In the genomic region with DNA sequence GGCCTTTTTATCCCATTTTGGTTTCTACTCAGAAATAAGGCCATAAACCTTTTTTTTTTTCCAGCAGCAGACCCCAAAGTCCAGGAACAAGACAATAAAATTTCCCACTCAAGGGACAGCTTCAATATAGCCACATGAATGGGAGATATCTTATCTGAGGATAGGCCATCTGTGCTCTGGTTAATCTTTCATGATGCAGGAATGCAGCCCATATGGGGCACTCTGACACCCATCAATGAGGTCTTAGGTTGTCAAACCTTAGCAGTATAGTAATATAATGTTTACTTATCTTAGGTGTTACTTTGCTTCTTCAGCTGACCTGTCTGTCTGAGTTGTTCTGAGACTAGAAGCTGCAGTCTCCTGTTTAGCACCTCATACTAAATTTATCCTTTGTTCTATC, we compare ENCODE assay signal across 29 mouse cellular contexts.
"Had no signal": no experiment of that assay in that cellular context is flagged by ENCODE, and none has a peak within 500 bp of the region (broad histone marks: within the 10 kb centered on the region; RNA-seq: fewer than 3 reads in every experiment).

No protein-coding gene starts in this region.

- H3K36me3 ChIP-seq: embryonic facial prominence, embryonic 10.5 days; embryonic facial prominence, embryonic 12.5 days; embryonic facial prominence, embryonic 13.5 days; embryonic facial prominence, embryonic 15.5 days; forebrain, embryonic 10.5 days; forebrain, embryonic 12.5 days; forebrain, embryonic 15.5 days had no signal

- H3K4me2 ChIP-seq: embryonic facial prominence, embryonic 12.5 days; embryonic facial prominence, embryonic 13.5 days; embryonic facial prominence, embryonic 15.5 days; forebrain, embryonic 12.5 days; forebrain, embryonic 13.5 days; forebrain, embryonic 15.5 days had no signal

- H3K9ac ChIP-seq: embryonic facial prominence, embryonic 12.5 days; embryonic facial prominence, embryonic 13.5 days; embryonic facial prominence, embryonic 15.5 days; forebrain, embryonic 12.5 days; forebrain, embryonic 13.5 days; forebrain, embryonic 15.5 days; forebrain, postnatal 0 days had no signal

- DNase-seq: cerebellum, adult 2 months; cerebellum, adult 8-10 months; cerebellum, adult 9-10 months; cerebellum, adult 9-11 months; cerebellum, postnatal 10 days; cerebellum, postnatal 14 days; cerebellum, postnatal 25 days; cerebellum, postnatal 36 days; embryo, embryonic 11 days; forebrain, postnatal 0 days; gastrocnemius, adult 2 months; gastrocnemius, postnatal 10 days; gastrocnemius, postnatal 14 days; gastrocnemius, postnatal 25 days; gastrocnemius, postnatal 36 days; heart, adult 11 months; heart, adult 18-20 months; heart, adult 2 months had no signal

- H3K27ac ChIP-seq: embryonic facial prominence, embryonic 10.5 days; embryonic facial prominence, embryonic 12.5 days; embryonic facial prominence, embryonic 13.5 days; embryonic facial prominence, embryonic 15.5 days; forebrain, embryonic 10.5 days; forebrain, embryonic 12.5 days; forebrain, embryonic 13.5 days; forebrain, embryonic 15.5 days; gastrocnemius, adult 2 months; heart, adult 2 months had no signal

- ATAC-seq: forebrain, embryonic 13.5 days; forebrain, embryonic 14.5 days; forebrain, embryonic 15.5 days; forebrain, embryonic 16.5 days; forebrain, postnatal 0 days had no signal

- H3K4me1 ChIP-seq: embryonic facial prominence, embryonic 10.5 days; embryonic facial prominence, embryonic 12.5 days; embryonic facial prominence, embryonic 13.5 days; embryonic facial prominence, embryonic 15.5 days; forebrain, embryonic 10.5 days; forebrain, embryonic 12.5 days; forebrain, embryonic 13.5 days; forebrain, embryonic 15.5 days had no signal

- H3K4me3 ChIP-seq: embryonic facial prominence, embryonic 10.5 days; embryonic facial prominence, embryonic 12.5 days; embryonic facial prominence, embryonic 13.5 days; embryonic facial prominence, embryonic 15.5 days; erythroblast, embryonic 14.5 days; forebrain, embryonic 10.5 days; forebrain, embryonic 12.5 days; forebrain, embryonic 13.5 days; forebrain, embryonic 15.5 days; gastrocnemius, adult 2 months; heart, adult 2 months had no signal

- H3K27me3 ChIP-seq: embryonic facial prominence, embryonic 12.5 days; embryonic facial prominence, embryonic 13.5 days; embryonic facial prominence, embryonic 15.5 days; forebrain, embryonic 12.5 days; forebrain, embryonic 13.5 days; forebrain, embryonic 15.5 days had no signal

- H3K9me3 ChIP-seq: embryonic facial prominence, embryonic 10.5 days; embryonic facial prominence, embryonic 12.5 days; embryonic facial prominence, embryonic 13.5 days; embryonic facial prominence, embryonic 15.5 days; forebrain, embryonic 10.5 days; forebrain, embryonic 12.5 days; forebrain, embryonic 13.5 days; forebrain, embryonic 15.5 days had no signal
